Mouse (Mus musculus) kidney, adult 2 months (tissue): ENCODE data around the gene Vdr. TPM values are rescaled to one million over a fixed set of nuclear protein-coding genes. Genes with fewer than 3 reads are reported as not detected.

Experiments
- DNase-seq: peaks from one replicate; pipeline ENCODE4 v3.0.0; 2021
- H3K27ac ChIP-seq: fragments of 200-500 bp; 2 replicates; pipeline ENCODE4 v1.5.1; 2012; ENCODE audit warnings: low read depth, low read length, control low read depth, inconsistent platforms; ENCODE audit not compliant: insufficient read depth
- H3K27me3 ChIP-seq: fragments of 200-500 bp; replicated peaks from 2 replicates; pipeline ENCODE4 v1.6.1; 2012; ENCODE audit warnings: mild to moderate bottlenecking, moderate library complexity, low read length, inconsistent platforms; ENCODE audit not compliant: control insufficient read depth, insufficient read depth
- H3K36me3 ChIP-seq: fragments of 200-500 bp; 2 replicates; pipeline ENCODE4 v1.6.1; 2012; ENCODE audit warnings: mild to moderate bottlenecking, moderate library complexity, low read length, inconsistent platforms; ENCODE audit not compliant: control insufficient read depth, insufficient read depth
- H3K4me1 ChIP-seq: fragments of 200-500 bp; 2 replicates; pipeline ENCODE4 v1.6.1; 2011; ENCODE audit warnings: low read length; ENCODE audit not compliant: control insufficient read depth, insufficient read depth
- H3K4me3 ChIP-seq: fragments of 200-500 bp; 2 replicates; pipeline ENCODE4 v1.5.1; 2011; ENCODE audit warnings: mild to moderate bottlenecking, low read depth, low read length, control low read depth; ENCODE audit not compliant: insufficient read depth
- CTCF ChIP-seq: fragments of 200-500 bp; conservative IDR thresholded peaks from 2 replicates; pipeline ENCODE4 v1.5.1; 2011; ENCODE audit warnings: low read depth, mild to moderate bottlenecking, control low read depth, low read length, moderate library complexity, mixed read lengths; ENCODE audit not compliant: insufficient read depth, insufficient read length
- POLR2A ChIP-seq: fragments of 200-500 bp; IDR thresholded peaks from one replicate; pipeline ENCODE4 v1.6.1; 2011; ENCODE audit warnings: low read depth, low read length, control low read depth
- whole genome bisulfite sequencing: fragments of 180-500 bp; shearing (Covaris S2); methylation state at CpG from one replicate; pipeline ENCODE4 v1.1.7; 2018; 5-methylcytosine and 5-hydroxymethylcytosine counted together
- polyA plus RNA-seq: library from polyadenylated mRNA; depleted of rRNA; stranded (reverse); fragments of >200 nt; gene quantifications from 2 replicates; pipeline ENCODE4 v1.2.3, GENCODE M21; 2012

The Vdr gene
- polyA plus RNA-seq, 1 experiment, result 96.6 TPM

DNA sequence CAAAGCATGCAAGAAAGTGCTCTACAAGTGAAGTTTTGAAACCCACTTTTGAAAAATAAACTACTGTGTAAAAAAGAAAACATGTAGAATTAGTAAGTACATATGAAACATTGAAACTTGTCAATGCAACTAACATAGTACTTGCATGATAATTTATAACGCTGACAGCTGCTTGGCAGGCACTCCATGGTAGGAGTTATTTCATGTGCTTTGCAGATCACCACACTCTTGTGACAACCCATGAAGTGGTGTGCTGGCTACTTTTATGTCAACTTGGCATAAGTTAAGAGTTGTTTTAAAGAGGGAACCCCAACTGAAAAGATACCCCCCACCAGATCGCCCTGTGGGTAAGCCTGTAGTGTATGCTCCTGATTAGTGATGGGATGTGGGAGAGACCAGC lies 12.0 kb upstream of the Vdr start:
- no peak for TF ChIP-seq POLR2A
- no peak for TF ChIP-seq CTCF
- H3K4me1 ChIP-seq, result peaks cover 9% of the 10 kb centered on the region; the same call in 1 of the 2 replicates
- no peak overlapping the region for H3K27ac ChIP-seq
- H3K27me3 ChIP-seq, result no peaks in the 10 kb centered on the region
- no peak overlapping the region for H3K4me3 ChIP-seq
- DNase-seq, result no peak
- no peaks in the 10 kb centered on the region for H3K36me3 ChIP-seq
- 90% methylated on average over 2 of the region's 2 CpGs for WGBS

DNA sequence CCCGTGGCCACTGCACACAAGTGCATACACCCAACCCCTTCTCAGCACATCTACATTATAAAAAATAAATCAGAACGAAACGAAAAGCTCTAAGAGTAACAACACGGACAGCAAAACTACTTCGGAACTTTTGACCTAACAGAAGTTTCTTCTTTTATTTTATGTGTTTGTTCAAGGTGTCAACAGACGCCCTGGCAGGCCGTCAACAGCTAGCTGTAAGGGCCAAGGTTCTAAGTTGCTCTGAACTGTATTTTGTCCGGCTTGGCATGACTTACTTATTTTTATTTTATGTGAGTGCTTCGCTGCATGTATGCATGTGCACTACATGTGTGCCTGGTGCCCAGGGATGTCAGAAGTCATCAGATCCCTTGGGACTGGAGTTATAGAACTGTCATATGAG lies 11.4 kb upstream of the Vdr start:
- TF ChIP-seq CTCF (no peak), POLR2A (no peak)
- H3K4me1 ChIP-seq, result peaks cover 5% of the 10 kb centered on the region; the same call in 1 of the 2 replicates
- no peak overlapping the region for H3K4me3 ChIP-seq
- no peaks in the 10 kb centered on the region for H3K36me3 ChIP-seq
- H3K27ac ChIP-seq, result no peak overlapping the region
- DNase-seq, result peak; percentile 66
- H3K27me3 ChIP-seq, result no peaks in the 10 kb centered on the region
- 60% methylated on average over 9 of the region's 9 CpGs for WGBS

DNA sequence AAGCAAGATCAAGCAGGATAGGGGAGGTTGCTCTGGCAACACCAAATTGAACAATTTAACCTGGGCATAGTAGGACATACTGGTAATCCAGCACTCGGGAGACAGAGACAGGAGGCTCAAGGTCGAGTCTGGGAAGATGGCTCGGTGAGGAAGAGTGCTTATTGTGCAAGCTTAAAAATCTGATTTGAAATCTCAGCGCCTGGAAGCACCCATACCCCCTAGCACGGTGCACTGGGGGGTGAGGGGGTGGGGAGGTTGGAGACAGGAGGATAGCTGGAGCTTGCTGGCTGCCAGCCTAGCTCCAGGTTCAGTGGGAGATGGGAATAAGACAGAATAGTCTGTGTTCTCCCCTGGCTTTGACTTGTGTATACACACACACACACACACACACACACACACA lies 9.9 kb upstream of the Vdr start:
- no peak for DNase-seq
- Histone ChIP-seq H3K4me1 (no peaks in the 10 kb centered on the region; the same call in 1 of the 2 replicates), H3K27ac (no peak overlapping the region), H3K4me3 (no peak overlapping the region), H3K36me3 (no peaks in the 10 kb centered on the region), H3K27me3 (no peaks in the 10 kb centered on the region)
- WGBS, result 43% methylated on average over 5 of the region's 5 CpGs
- no peak for TF ChIP-seq POLR2A
- no peak for TF ChIP-seq CTCF

DNA sequence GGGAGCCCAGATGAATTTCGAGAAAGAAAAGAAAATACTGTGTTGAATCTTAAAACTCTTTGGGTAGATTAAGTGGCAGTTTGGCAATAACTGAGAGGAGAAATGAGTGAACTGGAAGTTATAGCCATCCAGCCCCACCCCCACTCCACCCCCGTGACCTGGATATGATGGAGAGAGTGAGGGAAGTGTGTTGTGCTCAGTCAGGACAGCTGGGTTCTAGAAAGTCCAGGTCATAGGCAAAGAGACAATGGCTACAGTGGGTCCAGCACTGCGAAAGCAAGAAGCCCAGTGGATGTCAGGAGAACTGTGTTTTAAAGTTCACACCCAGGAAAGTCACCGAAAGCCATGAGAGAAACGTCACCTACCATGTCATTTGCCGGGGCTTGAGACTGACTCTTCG lies 8.8 kb upstream of the Vdr start:
- Histone ChIP-seq H3K36me3 (no peaks in the 10 kb centered on the region), H3K27me3 (no peaks in the 10 kb centered on the region), H3K4me1 (no peaks in the 10 kb centered on the region; the same call in 1 of the 2 replicates), H3K27ac (no peak overlapping the region), H3K4me3 (no peak overlapping the region)
- TF ChIP-seq CTCF (no peak), POLR2A (no peak)
- no peak for DNase-seq
- WGBS, result 81% methylated on average over 7 of the region's 7 CpGs

DNA sequence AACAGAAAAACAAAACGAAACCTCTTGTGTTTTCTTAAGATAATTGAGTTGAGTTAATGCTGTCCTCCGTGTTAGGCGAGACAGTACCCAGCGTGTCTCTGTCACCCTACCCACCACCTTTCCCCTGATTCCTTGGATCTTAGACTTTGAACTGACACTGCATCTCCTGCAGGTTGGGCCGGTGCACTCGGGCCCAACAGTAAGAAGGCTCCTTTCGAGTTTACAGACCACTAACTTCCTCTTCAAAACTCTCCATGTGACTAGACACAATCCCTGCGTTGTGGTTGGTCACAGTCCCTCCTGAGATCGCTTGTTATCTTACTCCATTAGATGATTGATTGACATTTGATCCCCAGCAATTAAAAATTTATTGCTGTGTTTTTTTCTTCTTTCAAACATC lies 7.6 kb upstream of the Vdr start:
- WGBS, result 55% methylated on average over 9 of the region's 9 CpGs
- no peaks in the 10 kb centered on the region for H3K36me3 ChIP-seq
- H3K4me1 ChIP-seq, result no peaks in the 10 kb centered on the region; the same call in 1 of the 2 replicates
- peak overlapping the region; percentile 36; the same call in 1 of the 2 replicates for H3K27ac ChIP-seq
- no peaks in the 10 kb centered on the region for H3K27me3 ChIP-seq
- no peak for TF ChIP-seq CTCF
- no peak for TF ChIP-seq POLR2A
- peak; percentile 65 for DNase-seq
- H3K4me3 ChIP-seq, result no peak overlapping the region

DNA sequence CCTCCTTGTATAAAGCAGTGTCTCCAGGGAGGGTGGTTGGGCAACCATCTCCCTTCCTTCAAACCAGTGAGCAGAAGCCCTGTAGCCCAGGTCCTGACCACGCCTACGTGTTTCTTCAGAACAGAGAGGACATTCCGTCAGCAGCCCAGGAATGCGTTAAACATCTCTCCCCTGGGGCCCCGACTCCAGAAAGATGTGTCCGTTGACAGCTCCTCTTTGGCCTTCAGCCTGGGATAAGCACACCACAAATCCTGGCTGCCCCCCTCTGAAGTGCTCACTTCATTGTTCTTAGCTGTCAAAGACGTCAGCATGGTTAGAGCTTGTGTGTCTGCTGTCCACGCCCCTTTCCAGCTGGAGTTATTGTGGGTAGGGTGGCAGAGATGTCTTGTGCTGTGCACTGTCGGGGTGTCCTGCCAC lies 3.9 kb upstream of the Vdr start:
- 31% methylated on average over 9 of the region's 9 CpGs for WGBS
- no peak overlapping the region for H3K4me3 ChIP-seq

DNA sequence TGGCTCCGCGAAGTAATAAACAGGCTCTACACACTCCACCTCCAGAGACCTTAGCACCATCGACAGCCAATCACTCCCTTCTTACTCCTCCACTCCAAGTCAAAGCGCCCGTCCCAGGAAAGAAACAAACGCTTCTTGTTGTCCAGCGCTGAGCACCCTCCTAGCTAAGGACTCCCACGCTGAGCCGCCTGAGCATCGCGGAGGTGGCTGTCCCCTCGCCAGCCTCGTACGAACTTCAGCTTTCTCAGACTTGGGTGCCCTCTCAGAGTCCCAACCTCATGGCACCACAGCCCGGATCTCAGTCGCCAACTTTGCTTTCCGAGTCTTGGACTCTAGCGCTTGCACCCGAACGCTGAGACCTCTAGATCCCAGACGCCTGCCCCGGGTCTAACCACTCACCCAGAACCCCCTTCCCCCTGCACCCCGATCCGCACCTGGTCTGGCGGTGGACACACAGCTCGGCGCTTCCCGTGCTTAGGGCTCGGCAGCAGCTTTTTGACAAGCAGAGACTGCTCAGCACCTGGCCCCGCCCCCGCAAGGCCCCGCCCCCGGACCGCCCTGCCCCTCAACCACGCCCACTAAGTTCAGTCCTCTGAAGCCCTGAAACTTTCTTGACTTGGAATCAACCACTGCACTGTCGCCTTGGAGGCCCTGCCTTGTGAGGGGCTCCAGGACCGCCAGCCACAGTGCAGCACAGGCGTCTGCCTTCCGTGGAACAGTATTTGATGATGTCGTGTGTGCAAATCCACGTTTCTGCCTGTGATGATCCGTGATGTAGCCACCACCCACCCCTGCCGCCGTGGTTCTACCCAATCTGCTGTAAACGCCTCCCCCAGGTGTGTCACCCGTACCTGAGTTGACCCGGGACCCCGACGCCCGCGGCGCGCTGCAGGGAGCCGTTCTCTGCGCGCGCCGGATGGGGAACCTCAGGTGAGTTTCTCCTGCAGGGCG lies 2.4 kb downstream of the Vdr start:
- TF ChIP-seq POLR2A, result peak; percentile 80
- TF ChIP-seq CTCF, result no peak
- DNase-seq, result peak; percentile 82
- Histone ChIP-seq H3K27ac (peak overlapping the region; percentile 88), H3K4me1 (peaks cover 17% of the 10 kb centered on the region; the same call in 1 of the 2 replicates), H3K27me3 (no peaks in the 10 kb centered on the region), H3K4me3 (peak overlapping the region; percentile 85), H3K36me3 (no peaks in the 10 kb centered on the region)
- WGBS, result under 1% methylated on average over 59 of the region's 59 CpGs

More for the DNA sequence above, 3.9 kb upstream of the Vdr start:
- Histone ChIP-seq H3K4me1 (no peaks in the 10 kb centered on the region; the same call in 1 of the 2 replicates), H3K36me3 (no peaks in the 10 kb centered on the region), H3K27me3 (no peaks in the 10 kb centered on the region), H3K27ac (no peak overlapping the region)
- no peak for TF ChIP-seq CTCF
- DNase-seq, result peak; percentile 82
